Mouse (Mus musculus): ENCODE measurements around the gene Eif4ebp2.

Eif4ebp2 gene

GRCm38 (mm10) chr10:61417046-61417445 is 35.4 kb downstream of the Eif4ebp2 start:
- no peak for DNase-seq

- DNase-seq: no peak
Measured at GRCm38 (mm10) chr10:61416561-61416960, 35.9 kb downstream of the Eif4ebp2 start.

- DNase-seq: no peak
Measured at GRCm38 (mm10) chr10:61415890-61416289, 36.6 kb downstream of the Eif4ebp2 start.

GRCm38 (mm10) chr10:61415240-61415639 is 37.2 kb downstream of the Eif4ebp2 start:
- no peak for DNase-seq

- no peak for DNase-seq
Measured at GRCm38 (mm10) chr10:61412910-61413625, 39.4 kb downstream of the Eif4ebp2 start.

- DNase-seq: no peak
Measured at GRCm38 (mm10) chr10:61410193-61410592, 42.3 kb downstream of the Eif4ebp2 start.

- DNase-seq: no peak
Measured at GRCm38 (mm10) chr10:61409776-61410175, 42.7 kb downstream of the Eif4ebp2 start.

- DNase-seq: no peak
Measured at GRCm38 (mm10) chr10:61405958-61406357, 46.5 kb downstream of the Eif4ebp2 start.

GRCm38 (mm10) chr10:61402911-61403310 is 49.5 kb downstream of the Eif4ebp2 start:
- no peak for DNase-seq

GRCm38 (mm10) chr10:61402480-61402879 is 50.0 kb downstream of the Eif4ebp2 start:
- no peak for DNase-seq

GRCm38 (mm10) chr10:61400407-61400806 is 52.1 kb downstream of the Eif4ebp2 start:
- no peak for DNase-seq

GRCm38 (mm10) chr10:61399156-61399734 is 53.2 kb downstream of the Eif4ebp2 start:
- peak; percentile 81 for DNase-seq

GRCm38 (mm10) chr10:61398125-61398524 is 54.3 kb downstream of the Eif4ebp2 start:
- DNase-seq: no peak

GRCm38 (mm10) chr10:61394476-61395136 is 57.9 kb downstream of the Eif4ebp2 start:
- no peak for DNase-seq

- DNase-seq: no peak
Measured at GRCm38 (mm10) chr10:61392584-61392983, 59.9 kb downstream of the Eif4ebp2 start.

GRCm38 (mm10) chr10:61390148-61390547 is 62.3 kb downstream of the Eif4ebp2 start:
- no peak for DNase-seq

- DNase-seq: no peak
Measured at GRCm38 (mm10) chr10:61389020-61389419, 63.4 kb downstream of the Eif4ebp2 start.

- DNase-seq: no peak
Measured at GRCm38 (mm10) chr10:61386284-61386683, 66.2 kb downstream of the Eif4ebp2 start.

GRCm38 (mm10) chr10:61385174-61385573 is 67.3 kb downstream of the Eif4ebp2 start:
- DNase-seq: no peak

- DNase-seq: no peak
Measured at GRCm38 (mm10) chr10:61383715-61384047, 68.8 kb downstream of the Eif4ebp2 start.

GRCm38 (mm10) chr10:61383021-61383714 is 69.3 kb downstream of the Eif4ebp2 start, which contains the start of gene Pald1:
Gene Pald1, minus strand, starts transcription at chr10:61383530.
- DNase-seq: peak; percentile 90

GRCm38 (mm10) chr10:61382281-61382731 is 70.2 kb downstream of the Eif4ebp2 start:
- no peak for DNase-seq

- DNase-seq: peak; percentile 56
Measured at GRCm38 (mm10) chr10:61381823-61382222, 70.6 kb downstream of the Eif4ebp2 start.
